Mouse (Mus musculus) neural tube, embryonic 12.5 days (tissue): ENCODE results near the gene Tjp1. TPM values are rescaled to one million over a fixed set of nuclear protein-coding genes. Genes with fewer than 3 reads are reported as not detected.

ENCODE experiments used
- ATAC-seq: fragments of 200-750 bp; cut with Nextera tagmentation; 2 replicates; pipeline ENCODE4 v1.8.0; 2017; ENCODE audit warnings: low read depth, mild to moderate bottlenecking, moderate TSS enrichment, moderate library complexity; ENCODE audit not compliant: low FRiP score
- H3K27ac ChIP-seq: fragments of 300-500 bp; sonication (generic); 2 replicates; pipeline ENCODE4 v1.5.1; 2016
- H3K27me3 ChIP-seq: fragments of 300-500 bp; sonication (generic); replicated peaks from 2 replicates; pipeline ENCODE4 v1.6.1; 2016; ENCODE audit warnings: mild to moderate bottlenecking
- H3K36me3 ChIP-seq: fragments of 300-500 bp; sonication (generic); 2 replicates; pipeline ENCODE4 v1.6.1; 2016; ENCODE audit warnings: mild to moderate bottlenecking
- H3K4me1 ChIP-seq: fragments of 300-500 bp; sonication (generic); 2 replicates; pipeline ENCODE4 v1.6.1; 2016
- H3K4me2 ChIP-seq: fragments of 300-500 bp; sonication (generic); replicated peaks from 2 replicates; pipeline ENCODE4 v1.6.1; 2016; ENCODE audit warnings: mild to moderate bottlenecking
- H3K4me3 ChIP-seq: fragments of 300-500 bp; sonication (generic); 2 replicates; pipeline ENCODE4 v1.5.1; 2016
- H3K9ac ChIP-seq: fragments of 300-500 bp; sonication (generic); 2 replicates; pipeline ENCODE4 v1.6.1; 2016; ENCODE audit warnings: mild to moderate bottlenecking
- H3K9me3 ChIP-seq: fragments of 300-500 bp; sonication (generic); 2 replicates; pipeline ENCODE4 v1.6.1; 2016; ENCODE audit warnings: mild to moderate bottlenecking
- WGBS: fragments of 180-500 bp; shearing (Covaris S2); methylation state at CpG from one replicate; pipeline ENCODE4 v1.1.7; 2016; 5-methylcytosine and 5-hydroxymethylcytosine counted together
- polyA plus RNA-seq: library from polyadenylated mRNA; unstranded; fragments of >200 nt; fragmentation: Nextera tagmentation; extraction: Ambion mirVana; gene quantifications from 2 replicates; pipeline ENCODE4 v1.2.1, GENCODE M21; 2016

The Tjp1 gene
- polyA plus RNA-seq, 1 experiment from 2014 or later = 27.4 TPM

DNA sequence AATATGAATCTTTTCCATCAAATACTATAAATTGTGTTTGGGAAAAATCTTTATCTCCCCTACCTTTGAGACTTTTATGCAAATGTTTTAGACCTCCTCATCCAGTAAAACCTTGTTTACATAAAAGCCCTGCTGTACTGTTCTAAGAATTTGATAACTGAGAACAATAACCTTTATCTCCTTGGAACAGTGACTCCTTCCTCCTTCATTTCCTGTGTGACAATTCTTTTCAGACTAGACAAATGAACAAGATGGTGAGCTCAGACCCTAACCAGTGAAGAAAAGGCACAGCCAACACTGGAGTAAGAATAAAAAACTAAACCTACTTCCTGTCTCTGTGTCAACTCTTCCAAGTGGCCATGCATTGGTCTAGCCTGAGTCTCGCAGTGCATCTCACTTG, 107.7 kb downstream of the Tjp1 start:
- H3K36me3 ChIP-seq = no peaks in the 10 kb centered on the region
- H3K9me3 ChIP-seq = no peaks in the 10 kb centered on the region
- H3K4me1 ChIP-seq = peaks cover 48% of the 10 kb centered on the region
- H3K27ac ChIP-seq = no peak overlapping the region
- H3K4me2 ChIP-seq = no peak overlapping the region
- no peak overlapping the region for H3K9ac ChIP-seq
- whole genome bisulfite sequencing = 83% methylated on average over 1 of the region's 1 CpGs
- no peak for ATAC-seq
- H3K27me3 ChIP-seq = no peaks in the 10 kb centered on the region
- H3K4me3 ChIP-seq = no peak overlapping the region

DNA sequence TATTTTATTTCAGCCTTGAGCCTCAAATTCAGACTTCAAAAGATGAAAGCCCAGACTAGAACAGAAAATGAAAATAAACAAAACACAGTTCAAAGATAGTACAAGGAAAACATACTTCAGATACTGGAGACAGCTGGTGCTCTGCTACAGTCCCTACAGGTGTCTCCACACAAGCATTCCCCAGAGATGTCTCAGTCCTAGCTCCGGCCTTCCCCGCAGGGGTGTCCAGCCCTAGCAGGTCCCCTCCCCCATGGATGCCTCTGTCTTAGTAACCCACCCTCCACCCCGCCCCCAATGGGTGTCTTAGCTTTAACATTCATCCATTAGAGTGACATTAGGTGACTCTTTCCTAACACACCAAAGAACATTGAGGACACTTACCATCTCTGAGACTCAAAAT, 108.6 kb downstream of the Tjp1 start:
- no peak for ATAC-seq
- Histone ChIP-seq H3K36me3 (no peaks in the 10 kb centered on the region), H3K9ac (no peak overlapping the region), H3K27ac (no peak overlapping the region), H3K27me3 (no peaks in the 10 kb centered on the region), H3K9me3 (no peaks in the 10 kb centered on the region), H3K4me1 (peaks cover 40% of the 10 kb centered on the region), H3K4me2 (no peak overlapping the region), H3K4me3 (no peak overlapping the region)
- WGBS = 56% methylated on average over 3 of the region's 3 CpGs

DNA sequence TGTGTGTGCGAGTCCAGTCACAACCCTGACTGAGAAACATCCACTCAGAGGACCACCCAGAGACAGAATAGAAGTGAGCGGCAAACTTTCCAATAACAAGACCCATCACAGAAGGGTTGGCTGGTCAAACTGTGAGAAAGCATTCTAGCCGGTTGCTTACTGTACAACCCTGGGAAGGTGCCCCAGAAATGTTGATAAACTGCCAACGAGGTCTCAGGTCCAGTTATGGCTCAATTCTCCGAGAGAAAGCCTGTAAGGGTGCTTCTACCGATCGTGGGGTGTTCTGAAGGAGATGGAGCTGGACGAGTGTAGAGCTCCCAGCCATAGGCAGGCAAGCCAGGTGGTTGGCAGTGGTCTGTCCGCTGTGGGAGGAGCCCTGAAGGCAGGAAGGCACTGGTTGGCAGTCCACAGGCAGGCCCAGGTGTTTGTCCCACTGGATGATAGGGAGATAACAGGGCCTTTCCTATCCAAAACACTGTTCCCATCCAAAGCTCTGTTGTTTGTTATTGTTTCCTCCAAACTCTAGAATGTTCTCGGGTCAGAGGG, 109.1 kb downstream of the Tjp1 start:
- Histone ChIP-seq H3K27me3 (no peaks in the 10 kb centered on the region), H3K4me3 (no peak overlapping the region), H3K9ac (no peak overlapping the region), H3K36me3 (no peaks in the 10 kb centered on the region), H3K4me1 (peaks cover 37% of the 10 kb centered on the region), H3K9me3 (no peaks in the 10 kb centered on the region), H3K4me2 (no peak overlapping the region), H3K27ac (no peak overlapping the region)
- 85% methylated on average over 10 of the region's 10 CpGs for WGBS
- no peak for ATAC-seq

DNA sequence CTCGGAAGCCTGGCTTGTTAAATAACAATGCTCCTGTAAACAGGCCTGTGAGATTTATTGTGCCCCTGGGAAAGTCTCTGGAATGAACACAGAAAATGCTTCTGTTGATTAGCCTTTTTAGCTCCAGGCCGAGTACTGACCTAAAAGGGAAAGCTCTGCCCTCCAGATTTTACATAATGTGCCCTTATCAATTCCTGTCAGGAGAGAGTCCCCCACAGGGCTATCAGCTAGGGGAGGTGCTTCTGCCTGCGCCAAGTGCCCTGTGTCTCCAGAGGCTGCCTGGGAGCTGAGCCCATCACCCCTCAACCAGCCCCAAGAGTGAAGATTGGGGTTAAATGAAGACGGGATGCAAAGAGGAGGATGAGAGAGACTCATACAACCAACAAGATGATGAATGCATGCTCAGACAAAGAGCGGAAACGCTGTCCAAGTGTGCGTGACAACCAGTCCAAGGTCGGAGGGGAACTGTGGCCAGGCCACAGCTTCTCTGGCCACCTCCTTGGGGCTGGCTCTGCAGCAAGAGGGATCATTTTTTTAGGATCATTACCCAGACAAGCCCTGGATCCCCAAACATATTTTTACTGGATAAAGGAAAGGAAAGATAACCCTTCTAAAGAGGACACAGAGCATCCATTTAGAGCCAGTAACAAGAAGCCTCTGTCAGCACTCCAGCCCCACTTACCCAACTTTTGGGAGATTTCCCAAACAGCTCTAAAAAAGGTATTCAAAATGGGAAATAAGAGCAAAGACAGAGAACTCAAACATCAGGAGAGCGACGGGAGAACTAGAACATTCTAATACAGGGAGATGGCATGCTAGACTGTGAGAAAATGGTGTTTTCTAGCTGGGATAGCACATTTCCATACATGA, 110.1 kb downstream of the Tjp1 start:
- peaks cover 33% of the 10 kb centered on the region for H3K4me1 ChIP-seq
- H3K9ac ChIP-seq = no peak overlapping the region
- H3K4me3 ChIP-seq = no peak overlapping the region
- ATAC-seq = no peak
- H3K36me3 ChIP-seq = no peaks in the 10 kb centered on the region
- WGBS = 32% methylated on average over 10 of the region's 10 CpGs
- no peaks in the 10 kb centered on the region for H3K27me3 ChIP-seq
- 0 out of 2 replicates have a peak overlapping the region, but pooled peaks have one; percentile 47 for H3K27ac ChIP-seq
- H3K9me3 ChIP-seq = no peaks in the 10 kb centered on the region
- H3K4me2 ChIP-seq = peak overlapping the region; percentile 30

DNA sequence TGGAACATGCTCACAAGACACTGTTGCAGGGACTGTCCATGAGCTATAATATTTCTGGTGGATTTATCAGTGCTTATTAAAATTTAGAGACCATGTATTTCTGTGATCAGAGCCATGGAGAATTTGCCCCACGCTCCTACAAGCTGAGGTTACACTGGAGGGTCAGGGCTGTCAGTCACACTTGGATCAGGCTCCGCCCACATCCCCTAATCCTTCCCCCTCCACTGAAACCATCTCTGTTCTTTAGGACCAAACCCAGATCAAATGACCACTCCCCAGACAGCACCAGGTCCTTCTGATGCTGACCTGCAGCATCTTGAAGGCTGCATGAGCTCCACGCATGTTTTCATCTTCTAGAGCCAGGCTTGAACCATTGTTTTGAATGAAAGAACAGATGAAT, 111.1 kb downstream of the Tjp1 start:
- Histone ChIP-seq H3K4me3 (no peak overlapping the region), H3K36me3 (no peaks in the 10 kb centered on the region), H3K4me1 (peaks cover 26% of the 10 kb centered on the region), H3K9me3 (no peaks in the 10 kb centered on the region), H3K27me3 (no peaks in the 10 kb centered on the region), H3K27ac (no peak overlapping the region), H3K4me2 (no peak overlapping the region), H3K9ac (no peak overlapping the region)
- no peak for ATAC-seq
- 44% methylated on average over 3 of the region's 3 CpGs for WGBS

DNA sequence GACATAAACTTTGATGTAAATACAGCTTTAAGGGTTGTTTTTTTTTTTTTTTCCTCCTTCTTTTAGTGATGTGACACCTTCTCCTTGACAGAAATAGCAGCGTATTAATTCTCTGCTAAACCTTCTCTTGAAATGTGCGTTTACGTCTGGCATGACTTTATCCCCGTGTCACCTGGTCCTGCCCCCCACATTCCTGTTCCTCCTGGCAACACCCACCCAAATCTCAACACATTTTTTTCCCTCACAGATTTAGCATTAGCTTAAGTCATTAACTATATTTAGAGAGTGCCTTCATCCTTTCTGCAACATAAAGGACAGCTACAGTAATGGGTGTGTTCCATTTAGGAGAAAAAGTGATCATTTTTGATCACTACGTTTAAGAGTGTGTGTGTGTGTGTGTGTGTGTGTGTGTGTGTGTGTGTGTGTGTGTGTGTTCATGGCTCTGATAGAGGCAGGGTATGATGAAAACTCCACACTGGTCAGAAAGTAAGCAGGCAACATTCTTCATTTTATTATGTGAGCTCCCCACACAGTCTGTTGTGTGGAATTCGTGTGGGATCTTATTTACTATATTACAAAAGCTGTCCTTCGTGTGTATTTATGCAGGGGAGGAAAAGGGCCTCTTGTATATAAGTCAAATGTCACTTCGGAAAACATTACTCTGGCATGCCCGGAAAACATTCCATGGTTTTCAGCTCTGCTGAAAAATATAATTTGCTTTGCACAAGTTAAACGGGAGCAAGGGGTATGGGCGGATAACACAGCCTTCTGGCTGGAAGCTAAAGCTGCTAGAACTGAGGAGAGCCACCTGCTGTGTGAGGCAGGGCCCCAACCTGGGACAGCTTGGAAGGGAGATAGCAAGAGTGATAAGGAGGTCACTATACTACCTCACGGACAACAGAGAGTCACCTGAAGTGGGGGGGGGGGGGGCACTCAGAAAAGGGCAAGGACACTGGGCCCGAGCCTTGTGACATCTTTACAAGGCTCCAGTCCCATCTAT, 113.3 kb downstream of the Tjp1 start:
- no peak for ATAC-seq
- peaks cover 21% of the 10 kb centered on the region for H3K4me1 ChIP-seq

DNA sequence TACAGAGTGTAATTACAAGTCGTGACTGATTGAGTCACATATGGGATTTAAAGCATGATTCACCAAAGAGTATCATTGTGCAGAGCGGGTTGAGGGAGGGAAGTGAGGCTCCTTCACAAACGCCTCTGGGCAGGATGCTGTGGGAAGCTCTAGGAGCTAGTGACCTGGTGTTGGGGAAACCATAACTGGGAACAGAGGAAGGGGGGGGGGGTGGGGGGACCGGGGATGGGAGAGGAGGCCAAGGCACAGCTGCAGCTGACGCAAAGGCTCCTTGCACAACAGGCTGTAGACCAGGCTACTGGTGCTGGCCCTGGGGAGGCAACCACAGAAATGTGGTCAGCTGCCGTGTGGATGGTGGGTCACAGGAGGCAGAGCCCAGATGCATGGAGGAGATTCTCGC, 116.9 kb downstream of the Tjp1 start:
- Histone ChIP-seq H3K4me1 (peaks cover 3% of the 10 kb centered on the region; the same call in 1 of the 2 replicates), H3K27me3 (no peaks in the 10 kb centered on the region), H3K36me3 (no peaks in the 10 kb centered on the region), H3K4me3 (no peak overlapping the region), H3K9ac (no peak overlapping the region), H3K9me3 (no peaks in the 10 kb centered on the region), H3K27ac (no peak overlapping the region), H3K4me2 (no peak overlapping the region)
- 60% methylated on average over 7 of the region's 7 CpGs for WGBS
- no peak for ATAC-seq

More for the DNA sequence above, 113.3 kb downstream of the Tjp1 start:
- Histone ChIP-seq H3K9ac (no peak overlapping the region), H3K4me3 (no peak overlapping the region), H3K9me3 (no peaks in the 10 kb centered on the region), H3K36me3 (no peaks in the 10 kb centered on the region), H3K27ac (no peak overlapping the region), H3K27me3 (no peaks in the 10 kb centered on the region), H3K4me2 (no peak overlapping the region)
- whole genome bisulfite sequencing = 80% methylated on average over 13 of the region's 13 CpGs

DNA sequence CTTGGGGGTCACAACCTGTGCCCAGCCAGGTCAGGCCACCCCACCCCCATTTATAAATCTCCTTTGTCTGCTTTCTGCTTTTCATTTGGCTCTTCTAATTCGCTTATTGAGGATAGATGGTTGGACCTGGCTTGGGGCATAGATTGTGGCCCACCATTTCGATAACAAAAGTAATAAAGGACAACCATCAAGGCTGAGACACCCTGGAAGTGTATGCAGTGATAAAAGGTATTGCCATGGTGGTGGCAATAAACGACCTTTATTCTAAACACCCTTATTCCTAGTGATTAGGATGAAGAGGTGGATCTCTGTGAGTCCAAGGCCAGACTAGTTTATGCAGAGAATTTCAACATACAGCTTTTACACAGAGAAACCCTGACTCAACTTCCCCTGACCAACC, 121.2 kb downstream of the Tjp1 start:
- ATAC-seq = no peak
- Histone ChIP-seq H3K4me1 (no peaks in the 10 kb centered on the region), H3K4me3 (no peak overlapping the region), H3K4me2 (no peak overlapping the region), H3K27me3 (no peaks in the 10 kb centered on the region), H3K9ac (no peak overlapping the region), H3K9me3 (no peaks in the 10 kb centered on the region), H3K36me3 (no peaks in the 10 kb centered on the region), H3K27ac (no peak overlapping the region)
- WGBS = 85% methylated on average over 3 of the region's 3 CpGs

DNA sequence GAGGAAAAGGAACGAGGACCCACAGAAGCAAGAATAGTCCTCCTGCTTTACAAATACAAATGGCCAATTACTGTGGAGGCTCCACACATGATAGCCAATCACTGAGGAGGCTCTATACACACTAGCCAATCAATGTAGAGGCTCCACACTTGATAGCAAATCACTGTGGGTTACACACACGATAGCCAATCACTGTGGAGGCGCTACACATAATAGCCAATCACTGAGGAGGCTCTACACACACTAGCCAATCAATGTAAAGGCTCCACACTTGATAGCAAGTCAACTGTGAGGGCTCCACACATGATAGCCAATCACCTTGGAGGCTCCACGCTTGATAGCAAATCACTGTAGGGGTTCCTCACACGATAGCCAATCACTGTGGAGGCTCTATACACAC, 125.1 kb downstream of the Tjp1 start:
- Histone ChIP-seq H3K27me3 (no peaks in the 10 kb centered on the region), H3K27ac (no peak overlapping the region), H3K9me3 (no peaks in the 10 kb centered on the region), H3K4me2 (no peak overlapping the region), H3K4me3 (no peak overlapping the region), H3K4me1 (no peaks in the 10 kb centered on the region), H3K36me3 (no peaks in the 10 kb centered on the region), H3K9ac (no peak overlapping the region)
- WGBS = 96% methylated on average over 5 of the region's 5 CpGs
- ATAC-seq = no peak

DNA sequence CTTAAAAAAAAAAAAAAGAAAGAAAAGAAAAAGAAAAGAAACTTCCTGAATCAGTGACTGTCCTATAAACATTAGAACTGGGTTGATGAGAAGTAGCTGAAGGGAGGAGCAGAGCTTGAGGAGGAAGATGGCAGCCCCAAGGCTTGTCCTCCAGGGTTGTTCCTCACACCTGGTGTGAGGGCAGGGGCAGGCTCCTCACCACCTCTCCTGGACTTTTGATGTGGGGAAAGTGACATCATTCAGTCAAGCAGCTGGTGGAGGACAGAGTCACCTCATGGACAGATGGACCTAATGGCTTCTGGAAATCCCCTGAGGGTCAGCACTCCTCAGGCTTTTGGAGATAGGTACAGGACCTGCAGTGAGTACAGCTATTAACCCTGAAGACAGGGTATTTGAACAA, 126.0 kb downstream of the Tjp1 start:
- no peak for ATAC-seq
- no peaks in the 10 kb centered on the region for H3K36me3 ChIP-seq
- no peak overlapping the region for H3K9ac ChIP-seq
- H3K27ac ChIP-seq = no peak overlapping the region
- H3K4me2 ChIP-seq = no peak overlapping the region
- H3K4me3 ChIP-seq = no peak overlapping the region
- no peaks in the 10 kb centered on the region for H3K27me3 ChIP-seq
- no peaks in the 10 kb centered on the region for H3K4me1 ChIP-seq
- no peaks in the 10 kb centered on the region for H3K9me3 ChIP-seq

DNA sequence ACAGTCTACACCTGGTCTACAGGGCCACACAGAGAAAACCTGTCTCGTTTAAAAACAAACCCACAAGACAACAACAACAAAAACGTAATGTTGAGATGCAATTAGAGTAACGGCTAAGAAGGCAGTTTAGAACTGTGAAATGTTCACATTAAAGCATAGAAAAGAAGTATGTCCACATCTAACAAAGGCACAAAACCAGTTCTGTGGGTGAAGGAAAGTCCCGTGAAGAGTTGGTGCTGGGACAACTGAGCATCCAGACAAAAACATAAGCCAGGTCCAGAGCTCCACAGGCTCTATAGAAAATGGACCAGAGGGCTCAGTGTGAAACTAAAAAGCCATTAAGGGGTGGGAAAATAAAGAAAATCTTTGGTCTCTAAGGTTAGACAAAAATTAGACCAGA, 131.7 kb downstream of the Tjp1 start:
- no peaks in the 10 kb centered on the region for H3K27me3 ChIP-seq
- no peak for ATAC-seq
- H3K4me3 ChIP-seq = no peak overlapping the region
- H3K36me3 ChIP-seq = no peaks in the 10 kb centered on the region
- H3K4me1 ChIP-seq = peaks cover 10% of the 10 kb centered on the region
- H3K9ac ChIP-seq = no peak overlapping the region
- H3K27ac ChIP-seq = no peak overlapping the region
- H3K9me3 ChIP-seq = no peaks in the 10 kb centered on the region
- WGBS = 82% methylated on average over 4 of the region's 4 CpGs
- H3K4me2 ChIP-seq = no peak overlapping the region

DNA sequence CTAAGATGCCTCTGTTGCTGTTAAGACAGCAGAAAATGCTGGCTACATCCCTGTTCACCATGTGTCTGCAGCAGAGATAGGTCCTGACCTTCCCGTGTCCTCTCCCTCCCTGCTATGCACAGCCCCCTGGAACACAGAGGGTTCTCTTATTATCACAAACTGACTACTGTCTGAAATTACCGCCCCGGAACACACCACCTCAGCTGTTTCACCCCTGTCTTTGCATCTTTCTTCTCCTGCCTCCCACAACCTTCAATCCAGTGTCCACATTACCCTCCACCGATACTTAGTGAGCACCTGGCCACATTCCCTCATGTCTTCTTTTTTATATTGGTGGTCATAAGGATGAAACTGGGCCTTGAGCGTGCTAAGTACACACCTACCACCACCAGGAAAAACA, 132.4 kb downstream of the Tjp1 start:
- no peaks in the 10 kb centered on the region for H3K36me3 ChIP-seq
- H3K4me2 ChIP-seq = no peak overlapping the region
- no peak overlapping the region for H3K27ac ChIP-seq
- H3K27me3 ChIP-seq = no peaks in the 10 kb centered on the region
- no peak overlapping the region for H3K4me3 ChIP-seq
- 69% methylated on average over 5 of the region's 5 CpGs for WGBS
- peaks cover 10% of the 10 kb centered on the region for H3K4me1 ChIP-seq
- H3K9me3 ChIP-seq = no peaks in the 10 kb centered on the region
- no peak overlapping the region for H3K9ac ChIP-seq
- no peak for ATAC-seq
